Mouse (Mus musculus) MEL (cell line): ENCODE results near the gene Zbtb34. TPM values are rescaled to one million over a fixed set of nuclear protein-coding genes. Genes with fewer than 3 reads are reported as not detected.

ENCODE experiments used
- DNase-seq: peaks from one replicate; pipeline ENCODE4 v3.0.0; 2011; ENCODE audit warnings: low read depth, low spot score
- H3K27ac ChIP-seq: 2 replicates; pipeline ENCODE4 v1.5.1; 2012; ENCODE audit warnings: low read depth, mild to moderate bottlenecking, control low read depth, low read length, moderate library complexity; ENCODE audit not compliant: control insufficient read depth
- H3K27me3 ChIP-seq, 2 experiments: fragments of 150-350 bp in 1 of 2; sonication (generic) in 1 of 2; 2 replicates each; pipeline ENCODE4 v1.6.1; 2012; ENCODE audit warnings: low read length in 2 of 2, mild to moderate bottlenecking in 2 of 2, improper control_type of control experiment in 1 of 2, moderate library complexity in 1 of 2; ENCODE audit not compliant: insufficient read depth in 2 of 2, control insufficient read depth in 1 of 2
- H3K36me3 ChIP-seq, 2 experiments: 2 replicates each; pipeline ENCODE4 v1.6.1; 2012 to 2014; ENCODE audit warnings: low read length in 2 of 2, improper control_type of control experiment in 1 of 2, inconsistent platforms in 1 of 2, mild to moderate bottlenecking in 1 of 2; ENCODE audit not compliant: insufficient read depth in 2 of 2, control insufficient read depth in 1 of 2
- H3K4me1 ChIP-seq, 2 experiments: fragments of 150-350 bp in 1 of 2; sonication (generic) in 1 of 2; 2 replicates each; pipeline ENCODE4 v1.6.1; 2012; ENCODE audit warnings: low read length in 2 of 2, improper control_type of control experiment in 1 of 2, mild to moderate bottlenecking in 1 of 2; ENCODE audit not compliant: insufficient read depth in 2 of 2, control insufficient read depth in 1 of 2
- H3K4me3 ChIP-seq, 2 experiments: fragments of 150-350 bp in 1 of 2; sonication (generic) in 1 of 2; 2 replicates each; pipeline ENCODE4 v1.5.1; 2012; ENCODE audit warnings: low read depth in 2 of 2, low read length in 2 of 2, mild to moderate bottlenecking in 2 of 2, moderate library complexity in 2 of 2, control low read depth in 1 of 2, improper control_type of control experiment in 1 of 2; ENCODE audit not compliant: control insufficient read depth in 1 of 2, insufficient read depth in 1 of 2
- H3K79me2 ChIP-seq: 2 replicates; pipeline ENCODE4 v1.6.1; 2012; ENCODE audit warnings: mild to moderate bottlenecking, low read length, moderate library complexity; ENCODE audit not compliant: control insufficient read depth, poor library complexity, insufficient read depth
- H3K9ac ChIP-seq: 2 replicates; pipeline ENCODE4 v1.6.1; 2012; ENCODE audit warnings: low read depth, mild to moderate bottlenecking, control low read depth, low read length, moderate library complexity; ENCODE audit not compliant: control insufficient read depth, poor library complexity, severe bottlenecking
- H3K9me3 ChIP-seq: fragments of 150-350 bp; sonication (generic); replicated peaks from 2 replicates; pipeline ENCODE4 v1.6.1; 2012; ENCODE audit warnings: mild to moderate bottlenecking, low read length, improper control_type of control experiment, moderate library complexity; ENCODE audit not compliant: insufficient read depth
- CHD1 ChIP-seq: IDR thresholded peaks from 2 replicates; pipeline ENCODE4 v1.6.1; 2012; ENCODE audit warnings: low read depth, mild to moderate bottlenecking, inconsistent platforms, low read length, improper control_type of control experiment
- EP300 ChIP-seq, 2 experiments: IDR thresholded peaks; 2 replicates each; pipeline ENCODE4 v1.6.1; 2011; ENCODE audit warnings: improper control_type of control experiment in 2 of 2, low read length in 2 of 2, low read depth in 1 of 2, mild to moderate bottlenecking in 1 of 2
- HCFC1 ChIP-seq: IDR thresholded peaks from 2 replicates; pipeline ENCODE4 v1.6.1; 2012; ENCODE audit warnings: low read depth, mild to moderate bottlenecking, inconsistent platforms, low read length, improper control_type of control experiment, moderate library complexity
- KAT2A ChIP-seq: conservative IDR thresholded peaks from 2 replicates; pipeline ENCODE4 v1.6.1; 2012; ENCODE audit warnings: low read depth, low read length, improper control_type of control experiment, inconsistent platforms
- MAX ChIP-seq: IDR thresholded peaks from 2 replicates; pipeline ENCODE4 v1.6.1; 2011; ENCODE audit warnings: low read length, improper control_type of control experiment
- POLR2A ChIP-seq, 2 experiments: IDR thresholded peaks; 2 replicates each; pipeline ENCODE4 v1.6.1; 2011 to 2012; ENCODE audit warnings: low read length in 2 of 2, mild to moderate bottlenecking in 2 of 2, control low read depth in 1 of 2, improper control_type of control experiment in 1 of 2, low read depth in 1 of 2, moderate library complexity in 1 of 2; ENCODE audit not compliant: control insufficient read depth in 1 of 2, insufficient read depth in 1 of 2, poor library complexity in 1 of 2
- POLR2AphosphoS5 ChIP-seq: IDR thresholded peaks from 2 replicates; pipeline ENCODE4 v1.6.1; 2012; ENCODE audit warnings: low read depth, borderline replicate concordance, mild to moderate bottlenecking, inconsistent platforms, low read length, moderate library complexity, mixed read lengths
- RCOR1 ChIP-seq: IDR thresholded peaks from 2 replicates; pipeline ENCODE4 v1.6.1; 2012; ENCODE audit warnings: low read depth, mild to moderate bottlenecking, inconsistent platforms, low read length, improper control_type of control experiment
- SMC3 ChIP-seq: IDR thresholded peaks from 2 replicates; pipeline ENCODE4 v1.6.1; 2011; ENCODE audit warnings: low read depth, low read length, improper control_type of control experiment
- TCF12 ChIP-seq: IDR thresholded peaks from 2 replicates; pipeline ENCODE4 v1.6.1; 2014; ENCODE audit warnings: low read depth, mild to moderate bottlenecking, inconsistent platforms, low read length, improper control_type of control experiment, moderate library complexity
- UBTF ChIP-seq: IDR thresholded peaks from 2 replicates; pipeline ENCODE4 v1.6.1; 2012; ENCODE audit warnings: low read depth, mild to moderate bottlenecking, inconsistent platforms, low read length, improper control_type of control experiment, moderate library complexity, borderline replicate concordance; ENCODE audit not compliant: insufficient read depth
- USF1 ChIP-seq: IDR thresholded peaks from 2 replicates; pipeline ENCODE4 v1.6.1; 2014; ENCODE audit warnings: low read depth, mild to moderate bottlenecking, inconsistent platforms, low read length, improper control_type of control experiment, moderate library complexity
- USF2 ChIP-seq, 2 experiments: IDR thresholded peaks; 2 replicates each; pipeline ENCODE4 v1.6.1; 2011 to 2012; ENCODE audit warnings: improper control_type of control experiment in 2 of 2, low read length in 2 of 2, borderline replicate concordance in 1 of 2, inconsistent platforms in 1 of 2, low read depth in 1 of 2, mild to moderate bottlenecking in 1 of 2; ENCODE audit not compliant: insufficient read depth in 1 of 2
- ZC3H11A ChIP-seq: IDR thresholded peaks from 2 replicates; pipeline ENCODE4 v1.6.1; 2012; ENCODE audit warnings: low read depth, mild to moderate bottlenecking, inconsistent platforms, low read length, improper control_type of control experiment
- ZMIZ1 ChIP-seq: IDR thresholded peaks from 2 replicates; pipeline ENCODE4 v1.6.1; 2012; ENCODE audit warnings: low read depth, mild to moderate bottlenecking, inconsistent platforms, low read length, improper control_type of control experiment, moderate library complexity
- ZNF384 ChIP-seq: IDR thresholded peaks from 2 replicates; pipeline ENCODE4 v1.6.1; 2012; ENCODE audit warnings: low read depth, mild to moderate bottlenecking, inconsistent platforms, low read length, improper control_type of control experiment
- polyA plus RNA-seq, 2 experiments: library from polyadenylated mRNA; stranded (reverse) in 1 of 2; unstranded in 1 of 2; fragments of >175 nt in 1 of 2; fragments of >200 nt in 1 of 2; gene quantifications; 2 replicates each; pipeline versions ENCODE4 v1.2.1 to v1.2.4; 2012; ENCODE audit warnings: low replicate concordance in 2 of 2, low read depth in 1 of 2; ENCODE audit not compliant: insufficient read length in 2 of 2, insufficient read depth in 1 of 2, missing spikeins in 1 of 2
- total RNA-seq: library from RNA; depleted of rRNA; stranded (reverse); fragments of 300-350 nt; gene quantifications from 2 replicates; pipeline ENCODE4 v1.2.3, GENCODE M21; 2012

Zbtb34 gene
- total and polyA plus RNA-seq, 3 experiments: 9.6 to 10.1 TPM; not detected in 1

DNA sequence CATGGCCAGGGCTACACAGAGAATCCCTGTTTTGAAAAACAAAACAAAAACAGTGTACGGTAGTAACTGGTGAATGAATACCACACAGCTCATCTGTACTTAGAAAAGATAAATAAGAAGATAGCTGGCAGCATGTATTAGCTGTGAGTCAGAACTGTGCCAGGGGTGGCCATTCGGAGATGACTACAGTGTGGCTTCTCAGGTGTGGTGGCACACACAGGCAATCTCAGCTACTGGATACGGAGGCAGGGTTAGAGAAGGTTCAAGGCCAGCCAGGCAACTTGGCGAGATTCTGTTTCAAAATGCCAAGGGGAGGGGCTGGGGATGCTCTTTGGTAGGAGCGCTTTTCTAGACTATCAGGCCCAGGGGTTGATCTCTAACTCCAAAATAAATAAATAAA, 14.6 kb upstream of the Zbtb34 start:
- Histone ChIP-seq H3K9ac (no peak overlapping the region), H3K79me2 (no peaks in the 10 kb centered on the region), H3K9me3 (no peaks in the 10 kb centered on the region), H3K4me1 (no peaks in the 10 kb centered on the region)
- TF ChIP-seq USF1 (no peak), POLR2AphosphoS5 (no peak), TCF12 (no peak), SMC3 (no peak), KAT2A (no peak), HCFC1 (no peak), USF2 (IDR thresholded peaks at IDR 0.05; ENCODE audit: borderline replicate concordance in 1 of 2, insufficient read depth in 1 of 2, low read depth in 1 of 2, low read length in 2 of 2) (no peak), RCOR1 (no peak), POLR2A (IDR thresholded peaks at IDR 0.05; ENCODE audit: control insufficient read depth in 1 of 2, insufficient read depth in 1 of 2, low read depth in 1 of 2, low read length in 2 of 2, poor library complexity in 1 of 2) (no peak), ZNF384 (no peak), ZMIZ1 (no peak), UBTF (no peak), CHD1 (no peak)
- TF ChIP-seq, all 39 proteins: peak for 0
- H3K27me3 ChIP-seq: no peaks in the 10 kb centered on the region
- no peaks in the 10 kb centered on the region for H3K36me3 ChIP-seq
- no peak for DNase-seq
- H3K27ac ChIP-seq: no peak overlapping the region
- H3K4me3 ChIP-seq: no peak overlapping the region

DNA sequence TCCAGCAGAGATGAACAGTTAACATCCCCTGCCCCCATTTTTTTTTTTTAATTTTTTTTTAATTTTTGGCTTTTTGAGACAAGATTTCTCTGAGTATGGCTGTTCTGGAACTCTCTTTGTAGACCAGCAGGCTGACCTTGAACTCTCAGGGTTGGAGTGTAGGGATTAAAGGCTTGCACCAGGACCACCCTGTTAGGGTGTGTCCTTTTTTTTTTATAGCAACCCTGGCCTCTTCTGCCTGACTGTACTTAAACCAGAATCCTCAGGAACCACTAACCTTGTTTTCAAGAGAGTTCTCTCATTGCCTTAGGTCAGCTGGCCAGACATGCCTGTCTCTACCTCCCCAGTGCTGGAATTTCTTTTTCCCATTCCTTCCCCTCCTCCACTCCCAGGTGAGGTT, 13.7 kb upstream of the Zbtb34 start:
- no peak for DNase-seq
- Histone ChIP-seq H3K9me3 (no peaks in the 10 kb centered on the region), H3K36me3 (no peaks in the 10 kb centered on the region), H3K27me3 (no peaks in the 10 kb centered on the region), H3K27ac (no peak overlapping the region), H3K4me1 (no peaks in the 10 kb centered on the region), H3K9ac (no peak overlapping the region), H3K79me2 (no peaks in the 10 kb centered on the region), H3K4me3 (no peak overlapping the region)
- TF ChIP-seq EP300 (IDR thresholded peaks at IDR 0.05; ENCODE audit: low read depth in 1 of 2, low read length in 2 of 2) (no peak), MAX (no peak), USF2 (IDR thresholded peaks at IDR 0.05; ENCODE audit: borderline replicate concordance in 1 of 2, insufficient read depth in 1 of 2, low read depth in 1 of 2, low read length in 2 of 2) (no peak), ZC3H11A (no peak), SMC3 (no peak)
- TF ChIP-seq, all 39 proteins: peak for 0
